Mouse (Mus musculus): ENCODE measurements at regions not wholly inside any gene's neighbourhood (a gene's known extent, or its start where the extent isn't known, plus 50 kb on each side); places are given as distances from the start of the nearest gene placed in this dataset.

DNA sequence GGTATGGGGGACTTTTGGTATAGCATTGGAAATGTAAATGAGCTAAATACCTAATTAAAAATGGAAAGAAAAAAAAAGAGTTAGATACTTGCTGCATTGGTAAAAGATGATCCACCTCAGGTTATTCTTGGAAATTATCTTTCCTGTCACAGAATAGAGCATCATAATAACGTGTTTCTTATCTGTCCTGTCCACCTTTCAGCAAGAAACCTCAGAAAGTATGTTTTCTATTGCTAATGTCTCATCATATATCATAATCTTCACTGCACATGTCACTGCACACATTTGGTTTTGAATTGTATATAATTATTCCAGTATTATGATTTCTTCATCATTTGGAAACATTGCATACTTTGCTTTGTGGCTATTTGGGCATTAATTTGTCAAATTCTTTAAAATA lies 1751.9 kb downstream of the Diaph2 start:
- TF ChIP-seq CTCF (IDR thresholded peaks at IDR 0.05; ENCODE audit: borderline replicate concordance, insufficient read depth, low read depth, low read length) (no peak), POLR2A (IDR thresholded peaks at IDR 0.05; ENCODE audit: borderline replicate concordance, insufficient read depth, low read length) (no peak)
